Mouse (Mus musculus) heart, adult 18-20 months (tissue): ENCODE measurements around the gene A930033H14Rik. TPM values are rescaled to one million over a fixed set of nuclear protein-coding genes. Genes with fewer than 3 reads are reported as not detected.

ENCODE experiments used
- total RNA-seq, 2 experiments: library from RNA; stranded (reverse); gene quantifications; 2 replicates each; pipeline ENCODE4 v1.2.3; 2021

Gene A930033H14Rik
- total RNA-seq, 2 experiments from 2014 or later = 0.72 to 0.85 TPM

Other genes starting within 250 kb of the A930033H14Rik start
- 100 to 1,000 TPM in 1 of 2 experiments, 10 to 100 TPM in 1; 98.0 to 172 TPM for gene Rhobtb1, start 61.7 kb downstream of the A930033H14Rik start, total RNA-seq
- gene Cdk1, start 139.8 kb upstream of the A930033H14Rik start, total RNA-seq = 1 to 10 TPM; 1.4 to 1.6 TPM
- 10 to 100 TPM; 67.9 to 68.1 TPM for gene Ank3, start 185.7 kb upstream of the A930033H14Rik start, total RNA-seq